Mouse (Mus musculus): ENCODE data around the gene Smarcb1. TPM values are rescaled to one million over a fixed set of nuclear protein-coding genes. Genes with fewer than 3 reads are reported as not detected.

The Smarcb1 gene
- total RNA-seq, 1 experiment, result 84.4 TPM

- in situ Hi-C loops (cut with MboI; ENCODE audit: low sequenced_read_pairs in 2 of 2, unreplicated experiment in 2 of 2), result no loop called here
- no peak overlapping the region for H3K9ac ChIP-seq (ENCODE audit: insufficient read depth, low read depth, low read length, poor library complexity, severe bottlenecking)
- H3K9me3 ChIP-seq (ENCODE audit: control insufficient read depth, insufficient read depth, low read depth, low read length), result no peaks in the 10 kb centered on the region
- DNase-seq (ENCODE audit: low read depth, low spot score), result no peak
- peaks cover 49% of the 10 kb centered on the region for H3K36me3 ChIP-seq (ENCODE audit: control insufficient read depth, insufficient read depth, low read length, poor library complexity, severe bottlenecking)
- peaks cover 0 to 3% of the 10 kb centered on the region in 2 experiments; a peak in 2 of 4 replicates for H3K4me1 ChIP-seq (ENCODE audit: control insufficient read depth in 2 of 2, insufficient read depth in 2 of 2, low read length in 2 of 2, poor library complexity in 1 of 2)
- no peak overlapping the region for H3K27ac ChIP-seq (ENCODE audit: insufficient read depth, low read depth, low read length, poor library complexity, severe bottlenecking)
- TF ChIP-seq ZNF384 (IDR thresholded peaks at IDR 0.05; ENCODE audit: low read depth, low read length) (no peak), CHD2 (IDR thresholded peaks at IDR 0.05; ENCODE audit: low read depth, low read length) (no peak), MAFK (IDR thresholded peaks at IDR 0.05; ENCODE audit: insufficient read depth, low read depth, low read length) (no peak), ZC3H11A (IDR thresholded peaks at IDR 0.05; ENCODE audit: borderline replicate concordance, low read depth, low read length) (no peak), HCFC1 (IDR thresholded peaks at IDR 0.05; ENCODE audit: borderline replicate concordance, insufficient read depth, low read length) (no peak)
- no peak overlapping the region for H3K4me3 ChIP-seq (ENCODE audit: insufficient read depth in 1 of 2, low read depth in 1 of 2, low read length in 2 of 2, poor library complexity in 1 of 2, severe bottlenecking in 1 of 2)
These were observed 8.3 kb downstream of the Smarcb1 start for GRCm38 (mm10) chr10:75913013-75913589.

GRCm38 (mm10) chr10:75910698-75911097 is 10.7 kb downstream of the Smarcb1 start:
- DNase-seq (ENCODE audit: low read depth, low spot score), result no peak
- Histone ChIP-seq H3K27ac (ENCODE audit: insufficient read depth, low read depth, low read length, poor library complexity, severe bottlenecking) (no peak overlapping the region), H3K4me3 (ENCODE audit: insufficient read depth in 1 of 2, low read depth in 1 of 2, low read length in 2 of 2, poor library complexity in 1 of 2, severe bottlenecking in 1 of 2) (no peak overlapping the region), H3K4me1 (ENCODE audit: control insufficient read depth in 2 of 2, insufficient read depth in 2 of 2, low read length in 2 of 2, poor library complexity in 1 of 2) (no peaks in the 10 kb centered on the region; a peak in 1 of 4 replicates), H3K36me3 (ENCODE audit: control insufficient read depth, insufficient read depth, low read length, poor library complexity, severe bottlenecking) (peaks cover 49% of the 10 kb centered on the region), H3K9me3 (ENCODE audit: control insufficient read depth, insufficient read depth, low read depth, low read length) (no peaks in the 10 kb centered on the region), H3K9ac (ENCODE audit: insufficient read depth, low read depth, low read length, poor library complexity, severe bottlenecking) (no peak overlapping the region)
- no peak for TF ChIP-seq ZNF384 (IDR thresholded peaks at IDR 0.05; ENCODE audit: low read depth, low read length)
- TF ChIP-seq CHD2 (IDR thresholded peaks at IDR 0.05; ENCODE audit: low read depth, low read length), result no peak
- TF ChIP-seq HCFC1 (IDR thresholded peaks at IDR 0.05; ENCODE audit: borderline replicate concordance, insufficient read depth, low read length), result no peak
- no peak for TF ChIP-seq MAFK (IDR thresholded peaks at IDR 0.05; ENCODE audit: insufficient read depth, low read depth, low read length)
- TF ChIP-seq ZC3H11A (IDR thresholded peaks at IDR 0.05; ENCODE audit: borderline replicate concordance, low read depth, low read length), result no peak
- in situ Hi-C loops (cut with MboI; ENCODE audit: low sequenced_read_pairs in 2 of 2, unreplicated experiment in 2 of 2), result no loop called here

- in situ Hi-C loops (cut with MboI; ENCODE audit: low sequenced_read_pairs in 2 of 2, unreplicated experiment in 2 of 2), result no loop called here
These were observed 14.5 kb downstream of the Smarcb1 start for GRCm38 (mm10) chr10:75906882-75907281.

GRCm38 (mm10) chr10:75904391-75904790 is 17.0 kb downstream of the Smarcb1 start:
- in situ Hi-C loops (cut with MboI; ENCODE audit: low sequenced_read_pairs in 2 of 2, unreplicated experiment in 2 of 2), result no loop called here
- peaks cover 54% of the 10 kb centered on the region for H3K36me3 ChIP-seq (ENCODE audit: control insufficient read depth, insufficient read depth, low read length, poor library complexity, severe bottlenecking)

More at GRCm38 (mm10) chr10:75906882-75907281, 14.5 kb downstream of the Smarcb1 start:
- no peak overlapping the region for H3K9ac ChIP-seq (ENCODE audit: insufficient read depth, low read depth, low read length, poor library complexity, severe bottlenecking)
- TF ChIP-seq HCFC1 (IDR thresholded peaks at IDR 0.05; ENCODE audit: borderline replicate concordance, insufficient read depth, low read length), result no peak
- no peak for TF ChIP-seq ZNF384 (IDR thresholded peaks at IDR 0.05; ENCODE audit: low read depth, low read length)
- TF ChIP-seq MAFK (IDR thresholded peaks at IDR 0.05; ENCODE audit: insufficient read depth, low read depth, low read length), result no peak
- TF ChIP-seq ZC3H11A (IDR thresholded peaks at IDR 0.05; ENCODE audit: borderline replicate concordance, low read depth, low read length), result no peak
- TF ChIP-seq CHD2 (IDR thresholded peaks at IDR 0.05; ENCODE audit: low read depth, low read length), result no peak
- no peak overlapping the region for H3K4me3 ChIP-seq (ENCODE audit: insufficient read depth in 1 of 2, low read depth in 1 of 2, low read length in 2 of 2, poor library complexity in 1 of 2, severe bottlenecking in 1 of 2)
- H3K9me3 ChIP-seq (ENCODE audit: control insufficient read depth, insufficient read depth, low read depth, low read length), result no peaks in the 10 kb centered on the region
- H3K4me1 ChIP-seq (ENCODE audit: control insufficient read depth in 2 of 2, insufficient read depth in 2 of 2, low read length in 2 of 2, poor library complexity in 1 of 2), result no peaks in the 10 kb centered on the region
- peaks cover 67% of the 10 kb centered on the region for H3K36me3 ChIP-seq (ENCODE audit: control insufficient read depth, insufficient read depth, low read length, poor library complexity, severe bottlenecking)
- no peak overlapping the region for H3K27ac ChIP-seq (ENCODE audit: insufficient read depth, low read depth, low read length, poor library complexity, severe bottlenecking)
- no peak for DNase-seq (ENCODE audit: low read depth, low spot score)

More at GRCm38 (mm10) chr10:75904391-75904790, 17.0 kb downstream of the Smarcb1 start:
- TF ChIP-seq MAFK (IDR thresholded peaks at IDR 0.05; ENCODE audit: insufficient read depth, low read depth, low read length) (no peak), HCFC1 (IDR thresholded peaks at IDR 0.05; ENCODE audit: borderline replicate concordance, insufficient read depth, low read length) (no peak)
- Histone ChIP-seq H3K9ac (ENCODE audit: insufficient read depth, low read depth, low read length, poor library complexity, severe bottlenecking) (no peak overlapping the region), H3K27ac (ENCODE audit: insufficient read depth, low read depth, low read length, poor library complexity, severe bottlenecking) (no peak overlapping the region), H3K4me3 (ENCODE audit: insufficient read depth in 1 of 2, low read depth in 1 of 2, low read length in 2 of 2, poor library complexity in 1 of 2, severe bottlenecking in 1 of 2) (no peak overlapping the region), H3K9me3 (ENCODE audit: control insufficient read depth, insufficient read depth, low read depth, low read length) (no peaks in the 10 kb centered on the region), H3K4me1 (ENCODE audit: control insufficient read depth in 2 of 2, insufficient read depth in 2 of 2, low read length in 2 of 2, poor library complexity in 1 of 2) (no peaks in the 10 kb centered on the region)
- DNase-seq (ENCODE audit: low read depth, low spot score), result no peak

All from ES-E14 (cell line).